Mouse (Mus musculus): Measurements from ENCODE around the gene Rln1. TPM values are rescaled to one million over a fixed set of nuclear protein-coding genes. Genes with fewer than 3 reads are reported as not detected.

The Rln1 gene
- polyA plus RNA-seq, 1 experiment, result not detected

GRCm38 (mm10) chr19:29300919-29301318 is 33.6 kb downstream of the Rln1 start:
- no peaks in the 10 kb centered on the region; the same call in 1 of the 2 replicates for H3K4me1 ChIP-seq (ENCODE audit: control insufficient read depth, insufficient read depth, low read length)
- TF ChIP-seq POLR2A (IDR thresholded peaks at IDR 0.05; ENCODE audit: borderline replicate concordance, control insufficient read depth, low read depth, low read length) (no peak), CTCF (IDR thresholded peaks at IDR 0.05; ENCODE audit: control insufficient read depth, insufficient read depth, low read length) (no peak)
- WGBS, result 94% methylated on average over 13 of the region's 13 CpGs
- H3K27ac ChIP-seq (ENCODE audit: control insufficient read depth, insufficient read depth, low read depth, low read length, poor library complexity), result no peak overlapping the region
- no peak overlapping the region for H3K4me3 ChIP-seq (replicated peaks; ENCODE audit: control insufficient read depth, low read depth, low read length)

- H3K4me1 ChIP-seq (ENCODE audit: control insufficient read depth, insufficient read depth, low read length), result no peaks in the 10 kb centered on the region
- H3K4me3 ChIP-seq (replicated peaks; ENCODE audit: control insufficient read depth, low read depth, low read length), result no peak overlapping the region
- TF ChIP-seq CTCF (IDR thresholded peaks at IDR 0.05; ENCODE audit: control insufficient read depth, insufficient read depth, low read length) (no peak), POLR2A (IDR thresholded peaks at IDR 0.05; ENCODE audit: borderline replicate concordance, control insufficient read depth, low read depth, low read length) (no peak)
- no peak overlapping the region for H3K27ac ChIP-seq (ENCODE audit: control insufficient read depth, insufficient read depth, low read depth, low read length, poor library complexity)
- 96% methylated on average over 1 of the region's 1 CpGs for WGBS
These were observed 37.1 kb downstream of the Rln1 start for GRCm38 (mm10) chr19:29297366-29297765.

GRCm38 (mm10) chr19:29296166-29296565 is 38.3 kb downstream of the Rln1 start:
- TF ChIP-seq CTCF (IDR thresholded peaks at IDR 0.05; ENCODE audit: control insufficient read depth, insufficient read depth, low read length) (no peak), POLR2A (IDR thresholded peaks at IDR 0.05; ENCODE audit: borderline replicate concordance, control insufficient read depth, low read depth, low read length) (no peak)
- Histone ChIP-seq H3K27ac (ENCODE audit: control insufficient read depth, insufficient read depth, low read depth, low read length, poor library complexity) (no peak overlapping the region), H3K4me3 (replicated peaks; ENCODE audit: control insufficient read depth, low read depth, low read length) (no peak overlapping the region), H3K4me1 (ENCODE audit: control insufficient read depth, insufficient read depth, low read length) (no peaks in the 10 kb centered on the region)

- H3K4me1 ChIP-seq (ENCODE audit: control insufficient read depth, insufficient read depth, low read length), result no peaks in the 10 kb centered on the region
- WGBS, result 77% methylated on average over 2 of the region's 2 CpGs
- no peak overlapping the region for H3K27ac ChIP-seq (ENCODE audit: control insufficient read depth, insufficient read depth, low read depth, low read length, poor library complexity)
- H3K4me3 ChIP-seq (replicated peaks; ENCODE audit: control insufficient read depth, low read depth, low read length), result no peak overlapping the region
- TF ChIP-seq POLR2A (IDR thresholded peaks at IDR 0.05; ENCODE audit: borderline replicate concordance, control insufficient read depth, low read depth, low read length) (no peak), CTCF (IDR thresholded peaks at IDR 0.05; ENCODE audit: control insufficient read depth, insufficient read depth, low read length) (no peak)
These were observed 39.7 kb downstream of the Rln1 start for GRCm38 (mm10) chr19:29294756-29295155.

GRCm38 (mm10) chr19:29292546-29292945 is 41.9 kb downstream of the Rln1 start:
- 84% methylated on average over 4 of the region's 4 CpGs for WGBS
- Histone ChIP-seq H3K27ac (ENCODE audit: control insufficient read depth, insufficient read depth, low read depth, low read length, poor library complexity) (no peak overlapping the region), H3K4me1 (ENCODE audit: control insufficient read depth, insufficient read depth, low read length) (no peaks in the 10 kb centered on the region), H3K4me3 (replicated peaks; ENCODE audit: control insufficient read depth, low read depth, low read length) (no peak overlapping the region)
- TF ChIP-seq CTCF (IDR thresholded peaks at IDR 0.05; ENCODE audit: control insufficient read depth, insufficient read depth, low read length) (no peak), POLR2A (IDR thresholded peaks at IDR 0.05; ENCODE audit: borderline replicate concordance, control insufficient read depth, low read depth, low read length) (no peak)

GRCm38 (mm10) chr19:29291532-29291931 is 42.9 kb downstream of the Rln1 start:
- TF ChIP-seq CTCF (IDR thresholded peaks at IDR 0.05; ENCODE audit: control insufficient read depth, insufficient read depth, low read length) (no peak), POLR2A (IDR thresholded peaks at IDR 0.05; ENCODE audit: borderline replicate concordance, control insufficient read depth, low read depth, low read length) (no peak)
- Histone ChIP-seq H3K4me3 (replicated peaks; ENCODE audit: control insufficient read depth, low read depth, low read length) (no peak overlapping the region), H3K27ac (ENCODE audit: control insufficient read depth, insufficient read depth, low read depth, low read length, poor library complexity) (no peak overlapping the region), H3K4me1 (ENCODE audit: control insufficient read depth, insufficient read depth, low read length) (no peaks in the 10 kb centered on the region)
- WGBS, result 92% methylated on average over 14 of the region's 14 CpGs

- no peak overlapping the region for H3K4me3 ChIP-seq (replicated peaks; ENCODE audit: control insufficient read depth, low read depth, low read length)
- no peak overlapping the region for H3K27ac ChIP-seq (ENCODE audit: control insufficient read depth, insufficient read depth, low read depth, low read length, poor library complexity)
- H3K4me1 ChIP-seq (ENCODE audit: control insufficient read depth, insufficient read depth, low read length), result no peaks in the 10 kb centered on the region
- TF ChIP-seq POLR2A (IDR thresholded peaks at IDR 0.05; ENCODE audit: borderline replicate concordance, control insufficient read depth, low read depth, low read length), result no peak
- whole genome bisulfite sequencing, result 87% methylated on average over 8 of the region's 8 CpGs
These were observed 46.6 kb downstream of the Rln1 start for GRCm38 (mm10) chr19:29287863-29288262.

- Histone ChIP-seq H3K4me1 (ENCODE audit: control insufficient read depth, insufficient read depth, low read length) (no peaks in the 10 kb centered on the region), H3K4me3 (replicated peaks; ENCODE audit: control insufficient read depth, low read depth, low read length) (no peak overlapping the region), H3K27ac (ENCODE audit: control insufficient read depth, insufficient read depth, low read depth, low read length, poor library complexity) (no peak overlapping the region)
- whole genome bisulfite sequencing, result 57% methylated on average over 7 of the region's 7 CpGs
- TF ChIP-seq CTCF (IDR thresholded peaks at IDR 0.05; ENCODE audit: control insufficient read depth, insufficient read depth, low read length), result no peak
- TF ChIP-seq POLR2A (IDR thresholded peaks at IDR 0.05; ENCODE audit: borderline replicate concordance, control insufficient read depth, low read depth, low read length), result no peak
These were observed 49.0 kb downstream of the Rln1 start for GRCm38 (mm10) chr19:29285451-29285869.

Other genes starting within 250 kb of the Rln1 start
- gene Rcl1, start 233.3 kb downstream of the Rln1 start, polyA plus RNA-seq (2011; ENCODE audit: insufficient read depth, insufficient read length, low replicate concordance, missing spikeins), result 18.2 and 19.0 TPM in 2 replicates
- 13.6 and 21.3 TPM in 2 replicates for gene Jak2, start 82.8 kb downstream of the Rln1 start, polyA plus RNA-seq (2011; ENCODE audit: insufficient read depth, insufficient read length, low replicate concordance, missing spikeins)
- 1.4 and 2.9 TPM in 2 replicates for gene Insl6, start 9.3 kb downstream of the Rln1 start, polyA plus RNA-seq (2011; ENCODE audit: insufficient read depth, insufficient read length, low replicate concordance, missing spikeins)
- gene Plgrkt, start 32.7 kb upstream of the Rln1 start, polyA plus RNA-seq (2011; ENCODE audit: insufficient read depth, insufficient read length, low replicate concordance, missing spikeins), result 38.5 and 55.8 TPM in 2 replicates
- gene Cd274, start 32.8 kb upstream of the Rln1 start, polyA plus RNA-seq (2011; ENCODE audit: insufficient read depth, insufficient read length, low replicate concordance, missing spikeins), result 2.1 and 2.9 TPM in 2 replicates
- 0.92 TPM in 1 of 2 replicates, not detected in the other for gene Pdcd1lg2, start 76.2 kb upstream of the Rln1 start, polyA plus RNA-seq (2011; ENCODE audit: insufficient read depth, insufficient read length, low replicate concordance, missing spikeins)
- 2.9 and 5.7 TPM in 2 replicates for gene Ric1, start 187.6 kb upstream of the Rln1 start, polyA plus RNA-seq (2011; ENCODE audit: insufficient read depth, insufficient read length, low replicate concordance, missing spikeins)

Measured in bone marrow, adult 2 months (tissue).